Mouse (Mus musculus): ENCODE results near the gene Mx1. TPM values are rescaled to one million over a fixed set of nuclear protein-coding genes. Genes with fewer than 3 reads are reported as not detected.

The Mx1 gene
- total RNA-seq (2014; rRNA removed) (0.54 and 0.71 TPM in 2 replicates), polyA plus RNA-seq (2015; fragmentation: Nextera tagmentation; extraction: Ambion mirVana) (0.07 and 0.68 TPM in 2 replicates)

- no peaks in the 10 kb centered on the region for H3K36me3 ChIP-seq (ENCODE audit: insufficient read depth)
- no peak within 1 kb of the TSS for H3K4me3 ChIP-seq (ENCODE audit: low read depth, low read length)
- H3K4me2 ChIP-seq (ENCODE audit: low read depth): no peak within 1 kb of the TSS
- 21% methylated on average over 4 of the region's 4 CpGs for WGBS
- no peak within 1 kb of the TSS for H3K27ac ChIP-seq (ENCODE audit: low read depth, low read length)
- H3K27me3 ChIP-seq (ENCODE audit: insufficient read depth, low read length): no peaks in the 10 kb centered on the region
- no peak for ATAC-seq
- H3K9me3 ChIP-seq (ENCODE audit: low read length): no peaks in the 10 kb centered on the region
- no peak within 1 kb of the TSS for H3K9ac ChIP-seq
- TF ChIP-seq CTCF (IDR thresholded peaks at IDR 0.05; ENCODE audit: low read depth): no peak
- no peak for DNase-seq
- no peaks in the 10 kb centered on the region for H3K4me1 ChIP-seq (ENCODE audit: insufficient read depth)
Measured at GRCm38 (mm10) chr16:97462481-97463181, at the start of gene Mx1. Mx1 (minus strand) TSS chr16:97462907.

GRCm38 (mm10) chr16:97512347-97512751 is 49.6 kb upstream of the Mx1 start:
- no peaks in the 10 kb centered on the region for H3K4me1 ChIP-seq (ENCODE audit: insufficient read depth)
- 90% methylated on average over 12 of the region's 12 CpGs for WGBS

GRCm38 (mm10) chr16:97511495-97511894 is 48.8 kb upstream of the Mx1 start:
- DNase-seq (no peak), ATAC-seq (no peak)
- Histone ChIP-seq H3K9me3 (ENCODE audit: low read length) (no peaks in the 10 kb centered on the region), H3K27ac (ENCODE audit: low read depth, low read length) (no peak overlapping the region), H3K4me2 (ENCODE audit: low read depth) (no peak overlapping the region), H3K36me3 (ENCODE audit: insufficient read depth) (no peaks in the 10 kb centered on the region), H3K27me3 (ENCODE audit: insufficient read depth, low read length) (no peaks in the 10 kb centered on the region), H3K4me3 (ENCODE audit: low read depth, low read length) (no peak overlapping the region), H3K4me1 (ENCODE audit: insufficient read depth) (no peaks in the 10 kb centered on the region), H3K9ac (no peak overlapping the region)
- TF ChIP-seq CTCF (IDR thresholded peaks at IDR 0.05; ENCODE audit: low read depth): no peak

More at GRCm38 (mm10) chr16:97512347-97512751, 49.6 kb upstream of the Mx1 start:
- no peak for ATAC-seq
- H3K27ac ChIP-seq (ENCODE audit: low read depth, low read length): no peak overlapping the region
- no peak overlapping the region for H3K4me3 ChIP-seq (ENCODE audit: low read depth, low read length)
- H3K36me3 ChIP-seq (ENCODE audit: insufficient read depth): no peaks in the 10 kb centered on the region
- no peaks in the 10 kb centered on the region for H3K27me3 ChIP-seq (ENCODE audit: insufficient read depth, low read length)
- no peak for TF ChIP-seq CTCF (IDR thresholded peaks at IDR 0.05; ENCODE audit: low read depth)
- no peaks in the 10 kb centered on the region for H3K9me3 ChIP-seq (ENCODE audit: low read length)
- no peak overlapping the region for H3K4me2 ChIP-seq (ENCODE audit: low read depth)
- H3K9ac ChIP-seq: no peak overlapping the region
- no peak for DNase-seq

- H3K9ac ChIP-seq: no peak overlapping the region
- no peak for TF ChIP-seq CTCF (IDR thresholded peaks at IDR 0.05; ENCODE audit: low read depth)
- ATAC-seq (no peak), DNase-seq (no peak)
- H3K4me3 ChIP-seq (ENCODE audit: low read depth, low read length): no peak overlapping the region
- H3K4me1 ChIP-seq (ENCODE audit: insufficient read depth): no peaks in the 10 kb centered on the region
- WGBS: 80% methylated on average over 5 of the region's 5 CpGs
- no peaks in the 10 kb centered on the region for H3K36me3 ChIP-seq (ENCODE audit: insufficient read depth)
- no peaks in the 10 kb centered on the region for H3K27me3 ChIP-seq (ENCODE audit: insufficient read depth, low read length)
- no peaks in the 10 kb centered on the region for H3K9me3 ChIP-seq (ENCODE audit: low read length)
- no peak overlapping the region for H3K4me2 ChIP-seq (ENCODE audit: low read depth)
- no peak overlapping the region for H3K27ac ChIP-seq (ENCODE audit: low read depth, low read length)
Measured at GRCm38 (mm10) chr16:97510849-97511248, 48.1 kb upstream of the Mx1 start.

GRCm38 (mm10) chr16:97507783-97508182 is 45.1 kb upstream of the Mx1 start:
- Histone ChIP-seq H3K4me2 (ENCODE audit: low read depth) (no peak overlapping the region), H3K27ac (ENCODE audit: low read depth, low read length) (no peak overlapping the region), H3K4me3 (ENCODE audit: low read depth, low read length) (no peak overlapping the region), H3K9ac (no peak overlapping the region), H3K36me3 (ENCODE audit: insufficient read depth) (no peaks in the 10 kb centered on the region), H3K4me1 (ENCODE audit: insufficient read depth) (no peaks in the 10 kb centered on the region), H3K27me3 (ENCODE audit: insufficient read depth, low read length) (no peaks in the 10 kb centered on the region), H3K9me3 (ENCODE audit: low read length) (no peaks in the 10 kb centered on the region)
- ATAC-seq (no peak), DNase-seq (no peak)
- TF ChIP-seq CTCF (IDR thresholded peaks at IDR 0.05; ENCODE audit: low read depth): no peak

GRCm38 (mm10) chr16:97504793-97505192 is 42.1 kb upstream of the Mx1 start:
- Histone ChIP-seq H3K27me3 (ENCODE audit: insufficient read depth, low read length) (no peaks in the 10 kb centered on the region), H3K9me3 (ENCODE audit: low read length) (no peaks in the 10 kb centered on the region), H3K4me1 (ENCODE audit: insufficient read depth) (no peaks in the 10 kb centered on the region), H3K27ac (ENCODE audit: low read depth, low read length) (no peak overlapping the region), H3K9ac (no peak overlapping the region), H3K4me3 (ENCODE audit: low read depth, low read length) (no peak overlapping the region), H3K4me2 (ENCODE audit: low read depth) (no peak overlapping the region), H3K36me3 (ENCODE audit: insufficient read depth) (no peaks in the 10 kb centered on the region)
- WGBS: 90% methylated on average over 3 of the region's 3 CpGs
- ATAC-seq (no peak), DNase-seq (no peak)
- no peak for TF ChIP-seq CTCF (IDR thresholded peaks at IDR 0.05; ENCODE audit: low read depth)

- TF ChIP-seq CTCF (IDR thresholded peaks at IDR 0.05; ENCODE audit: low read depth): no peak
- WGBS: 89% methylated on average over 3 of the region's 3 CpGs
- H3K36me3 ChIP-seq (ENCODE audit: insufficient read depth): no peaks in the 10 kb centered on the region
- no peak for ATAC-seq
- no peaks in the 10 kb centered on the region for H3K9me3 ChIP-seq (ENCODE audit: low read length)
- H3K4me2 ChIP-seq (ENCODE audit: low read depth): no peak overlapping the region
- no peaks in the 10 kb centered on the region for H3K27me3 ChIP-seq (ENCODE audit: insufficient read depth, low read length)
- no peaks in the 10 kb centered on the region for H3K4me1 ChIP-seq (ENCODE audit: insufficient read depth)
- H3K9ac ChIP-seq: no peak overlapping the region
- no peak for DNase-seq
- H3K27ac ChIP-seq (ENCODE audit: low read depth, low read length): no peak overlapping the region
- no peak overlapping the region for H3K4me3 ChIP-seq (ENCODE audit: low read depth, low read length)
Measured at GRCm38 (mm10) chr16:97503849-97504248, 41.1 kb upstream of the Mx1 start.
